Mouse (Mus musculus): ENCODE measurements around the gene Osbpl8.

GRCm38 (mm10) chr10:111302486-111302885 lies 137.9 kb downstream of the Osbpl8 start:
- no peak for TF ChIP-seq CTCF (IDR thresholded peaks at IDR 0.05; ENCODE audit: low read depth, low read length)
- no peak for TF ChIP-seq POLR2A (IDR thresholded peaks at IDR 0.05; ENCODE audit: borderline replicate concordance, low read depth, low read length)
